Mouse (Mus musculus) bone marrow, adult 2 months (tissue): Measurements from ENCODE around the gene Gls. TPM values are rescaled to one million over a fixed set of nuclear protein-coding genes. Genes with fewer than 3 reads are reported as not detected.
A peak's percentile ranks its signal among the peaks of the same experiment; 100 is the strongest.

ENCODE experiments used
- H3K27ac ChIP-seq: fragments of 200-500 bp; 2 replicates; pipeline ENCODE4 v1.5.1; 2012; ENCODE audit warnings: low read depth, mild to moderate bottlenecking, control low read depth, inconsistent platforms, low read length; ENCODE audit not compliant: control insufficient read depth, poor library complexity, insufficient read depth
- H3K4me1 ChIP-seq: fragments of 200-500 bp; 2 replicates; pipeline ENCODE4 v1.6.1; 2011; ENCODE audit warnings: low read length; ENCODE audit not compliant: control insufficient read depth, insufficient read depth
- H3K4me3 ChIP-seq: fragments of 200-500 bp; replicated peaks from 2 replicates; pipeline ENCODE3; 2011; ENCODE audit warnings: mild to moderate bottlenecking, low read depth, low read length, control low read depth; ENCODE audit not compliant: control insufficient read depth
- CTCF ChIP-seq: fragments of 200-500 bp; IDR thresholded peaks from 2 replicates; pipeline ENCODE4 v1.5.1; 2011; ENCODE audit warnings: low read length, control low read depth; ENCODE audit not compliant: control insufficient read depth, insufficient read depth
- POLR2A ChIP-seq: fragments of 200-500 bp; IDR thresholded peaks from 2 replicates; pipeline ENCODE4 v1.6.1; 2011; ENCODE audit warnings: low read depth, mild to moderate bottlenecking, control low read depth, low read length, borderline replicate concordance; ENCODE audit not compliant: control insufficient read depth
- WGBS: fragments of 180-500 bp; shearing (Covaris S2); methylation state at CpG from one replicate; pipeline ENCODE4 v1.1.7; 2018; 5-methylcytosine and 5-hydroxymethylcytosine counted together
- polyA plus RNA-seq: library from polyadenylated mRNA; stranded (reverse); fragments of >200 nt; gene quantifications from 2 replicates; pipeline ENCODE4 v1.2.4, GENCODE M21; 2011; ENCODE audit warnings: low replicate concordance; ENCODE audit not compliant: missing spikeins, insufficient read depth, insufficient read length

Gls gene
- 24.3 and 43.1 TPM in 2 replicates for polyA plus RNA-seq

DNA sequence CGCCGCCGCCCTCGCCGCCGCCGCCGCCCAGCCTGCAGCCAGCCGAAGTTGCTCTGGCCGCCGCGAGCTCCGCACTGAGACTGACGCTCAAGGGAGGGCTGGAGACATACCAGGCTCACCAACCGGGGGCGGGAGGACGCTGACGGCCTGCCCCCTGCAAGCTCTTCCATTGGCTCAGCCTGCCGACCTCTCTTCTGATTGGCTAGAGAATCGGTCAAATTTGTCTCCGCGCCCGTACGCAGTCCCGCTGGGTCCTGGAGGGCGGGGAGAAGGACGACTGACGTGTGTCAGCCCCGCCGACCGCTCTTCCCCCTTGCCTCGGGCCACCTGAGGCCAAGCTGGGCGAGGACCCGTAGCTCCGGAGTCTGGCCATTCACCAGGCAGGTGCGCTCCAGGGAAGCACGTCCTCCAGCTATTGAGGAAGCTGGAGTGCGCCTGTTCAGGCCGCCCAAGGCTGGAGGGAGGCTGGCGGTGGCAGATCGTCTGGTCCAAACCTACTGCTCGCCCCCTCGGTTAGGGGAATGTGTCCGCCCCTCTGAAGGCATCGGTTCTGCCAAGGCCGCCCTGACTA, at the start of gene Gls:
Gls (minus strand) TSS at position 90 of the 571 bp plus-strand sequence.
- Histone ChIP-seq H3K27ac (peak within 1 kb of the TSS; percentile 98), H3K4me1 (no peaks in the 10 kb centered on the region; the same call in none of the 2 replicates), H3K4me3 (peak within 1 kb of the TSS; percentile 99)
- TF ChIP-seq POLR2A = peak; percentile 98
- TF ChIP-seq CTCF = peak; percentile 13; the same call in 1 of the 2 replicates
- under 1% methylated on average over 46 of the region's 46 CpGs for WGBS

DNA sequence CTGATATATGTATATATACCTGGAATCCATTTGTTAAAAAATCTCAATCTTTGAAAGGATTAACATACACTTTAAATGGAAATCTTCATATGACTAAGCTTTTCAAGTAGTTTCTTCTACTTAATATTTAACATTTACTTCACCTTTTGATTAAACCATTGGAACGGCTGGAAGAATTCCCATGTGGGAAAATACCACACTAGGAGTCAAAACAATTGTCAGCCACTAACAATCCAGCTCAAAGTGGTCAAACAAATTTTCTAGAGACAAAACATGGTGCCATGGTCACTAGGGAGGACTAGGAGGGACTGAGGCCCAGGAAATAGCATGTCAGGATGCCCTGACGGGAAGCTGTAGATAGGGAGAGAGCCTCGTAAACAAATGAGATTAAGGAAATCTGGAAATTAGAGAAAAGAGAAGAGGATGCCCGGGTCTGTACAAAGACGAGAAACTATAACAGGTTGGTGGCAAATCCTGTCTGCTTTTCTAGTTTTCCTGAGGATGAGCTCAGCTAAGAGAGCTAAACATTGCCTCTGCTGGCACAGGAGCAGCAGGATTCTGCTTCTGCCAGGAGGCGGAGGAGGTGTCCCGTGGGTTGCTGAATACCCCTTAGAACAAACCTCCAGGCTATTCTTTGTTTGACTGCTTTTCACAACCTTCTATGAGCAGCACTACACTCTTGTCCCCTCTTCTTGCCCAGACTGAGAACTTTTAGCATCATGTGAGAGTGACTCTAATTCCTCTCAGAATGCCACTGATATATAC, 47.0 kb upstream of the Gls start:
- WGBS = 75% methylated on average over 7 of the region's 7 CpGs
- TF ChIP-seq POLR2A = no peak
- no peak for TF ChIP-seq CTCF
- no peaks in the 10 kb centered on the region for H3K4me1 ChIP-seq
- H3K27ac ChIP-seq = no peak overlapping the region
- H3K4me3 ChIP-seq = no peak overlapping the region

DNA sequence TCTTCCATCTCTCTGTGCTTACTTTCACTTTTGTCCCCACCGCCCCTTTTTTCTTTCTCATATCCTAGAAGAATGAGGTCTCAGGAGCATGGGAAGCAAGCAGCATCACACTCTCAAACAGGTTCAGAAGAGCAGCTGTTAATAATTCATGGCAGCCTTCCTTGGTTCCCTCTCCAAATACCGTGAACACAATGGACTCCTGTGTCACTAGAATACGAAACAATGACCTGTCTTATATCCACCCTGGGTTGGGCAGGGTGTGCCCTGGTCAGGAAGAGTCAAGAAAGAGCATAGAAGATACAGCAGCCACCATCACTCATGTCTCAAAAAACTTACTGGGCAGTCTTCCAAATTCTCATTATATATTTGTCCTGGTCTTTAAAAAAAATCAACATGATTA, 46.3 kb upstream of the Gls start:
- no peak overlapping the region for H3K27ac ChIP-seq
- 70% methylated on average over 3 of the region's 3 CpGs for WGBS
- H3K4me3 ChIP-seq = no peak overlapping the region
- no peak for TF ChIP-seq POLR2A
- no peak for TF ChIP-seq CTCF
- no peaks in the 10 kb centered on the region for H3K4me1 ChIP-seq

DNA sequence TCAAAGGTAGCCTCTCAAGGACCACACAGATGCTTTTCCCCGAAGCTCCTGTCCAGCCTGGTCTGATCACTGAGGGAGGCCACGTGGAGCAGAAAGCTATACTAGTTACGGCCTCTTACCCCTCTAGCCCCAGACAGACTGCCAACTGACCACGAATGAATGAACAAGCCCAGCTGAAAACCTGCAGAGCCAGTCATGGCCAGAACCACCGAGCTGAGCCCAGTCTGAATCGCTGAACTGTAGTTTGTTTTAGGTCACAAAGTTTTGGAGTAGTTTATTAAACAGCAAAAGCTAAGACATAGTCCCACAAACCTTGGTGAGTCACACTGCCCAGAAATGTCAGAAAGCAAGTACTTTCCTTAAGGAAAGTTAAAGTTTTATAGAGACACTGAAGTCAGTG, 45.0 kb upstream of the Gls start:
- 81% methylated on average over 6 of the region's 6 CpGs for WGBS
- no peaks in the 10 kb centered on the region for H3K4me1 ChIP-seq
- H3K27ac ChIP-seq = no peak overlapping the region
- no peak overlapping the region for H3K4me3 ChIP-seq
- TF ChIP-seq CTCF = no peak
- TF ChIP-seq POLR2A = no peak

DNA sequence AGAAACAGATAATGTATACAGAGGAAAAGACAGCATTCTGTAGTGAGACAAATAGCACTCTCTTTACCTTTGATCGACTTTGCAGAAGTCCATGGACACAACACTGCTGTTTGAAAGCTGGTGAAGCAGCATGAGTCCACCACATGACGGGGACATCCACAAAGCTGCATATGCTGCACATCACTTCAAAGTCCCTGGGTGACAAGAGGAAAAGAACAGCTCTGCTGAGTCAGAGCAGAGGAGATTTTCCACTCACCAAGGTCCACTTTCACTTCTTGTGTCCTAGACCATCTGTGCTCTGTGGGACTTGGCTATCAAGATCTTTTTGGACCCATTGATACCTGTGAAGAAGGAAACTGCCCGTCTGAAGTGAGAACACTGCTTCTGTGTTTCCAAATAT, 41.2 kb upstream of the Gls start:
- 34% methylated on average over 3 of the region's 3 CpGs for WGBS
- no peaks in the 10 kb centered on the region for H3K4me1 ChIP-seq
- H3K4me3 ChIP-seq = no peak overlapping the region
- TF ChIP-seq CTCF (no peak), POLR2A (no peak)
- no peak overlapping the region for H3K27ac ChIP-seq

DNA sequence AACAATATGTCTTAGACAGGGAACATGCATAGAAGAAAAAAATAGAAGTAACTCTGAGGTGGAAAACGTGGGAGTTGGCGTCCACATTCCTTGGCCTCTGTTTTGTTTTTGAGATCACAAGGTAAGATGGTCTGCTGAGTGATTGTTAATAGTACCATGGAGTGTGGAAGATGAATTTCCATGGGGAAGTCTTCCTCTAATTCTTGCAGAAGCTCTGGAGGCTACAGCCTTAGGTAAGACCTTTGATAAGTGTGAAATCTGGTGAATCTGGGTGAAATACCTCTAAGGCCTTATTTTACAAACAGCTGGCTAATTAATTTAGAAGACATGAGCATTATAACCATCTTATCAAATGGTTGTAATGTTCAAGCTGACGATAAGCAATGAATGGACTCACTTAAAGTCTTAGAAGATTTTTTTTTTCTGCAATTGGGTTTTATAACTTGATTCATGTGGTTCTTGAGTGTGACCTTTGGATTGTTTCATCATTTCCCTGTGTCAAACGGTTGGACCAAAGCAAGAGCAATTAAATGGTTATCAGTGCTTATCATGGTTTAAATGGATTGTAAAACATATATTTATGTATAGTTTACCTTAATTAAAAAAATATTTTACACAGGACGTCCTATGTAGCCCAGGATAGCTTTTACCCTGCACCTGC, 39.1 kb upstream of the Gls start:
- TF ChIP-seq CTCF = no peak
- TF ChIP-seq POLR2A = no peak
- Histone ChIP-seq H3K4me1 (no peaks in the 10 kb centered on the region), H3K4me3 (no peak overlapping the region), H3K27ac (no peak overlapping the region)
- 65% methylated on average over 5 of the region's 5 CpGs for WGBS

DNA sequence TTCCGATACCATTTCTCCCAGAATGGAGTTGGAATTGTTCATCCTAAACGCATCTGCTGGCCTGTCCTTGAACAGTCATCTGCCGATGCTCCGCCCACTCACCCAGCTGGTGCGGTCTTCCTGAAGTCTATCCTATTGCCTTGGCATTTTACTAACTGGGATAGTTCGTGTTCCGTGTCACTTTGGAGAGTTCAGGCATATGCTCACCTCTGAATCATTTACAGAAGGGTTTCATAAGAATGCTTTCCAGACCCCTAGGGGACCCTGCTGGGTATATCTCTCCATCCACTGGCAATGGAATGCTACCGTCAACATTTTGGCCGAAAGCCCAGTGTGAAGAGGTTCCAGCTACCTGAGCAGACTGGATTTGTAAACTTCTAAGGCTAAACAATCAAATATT, 37.3 kb upstream of the Gls start:
- 88% methylated on average over 9 of the region's 9 CpGs for WGBS
- Histone ChIP-seq H3K27ac (no peak overlapping the region), H3K4me3 (no peak overlapping the region), H3K4me1 (no peaks in the 10 kb centered on the region)
- TF ChIP-seq POLR2A (no peak), CTCF (no peak)

DNA sequence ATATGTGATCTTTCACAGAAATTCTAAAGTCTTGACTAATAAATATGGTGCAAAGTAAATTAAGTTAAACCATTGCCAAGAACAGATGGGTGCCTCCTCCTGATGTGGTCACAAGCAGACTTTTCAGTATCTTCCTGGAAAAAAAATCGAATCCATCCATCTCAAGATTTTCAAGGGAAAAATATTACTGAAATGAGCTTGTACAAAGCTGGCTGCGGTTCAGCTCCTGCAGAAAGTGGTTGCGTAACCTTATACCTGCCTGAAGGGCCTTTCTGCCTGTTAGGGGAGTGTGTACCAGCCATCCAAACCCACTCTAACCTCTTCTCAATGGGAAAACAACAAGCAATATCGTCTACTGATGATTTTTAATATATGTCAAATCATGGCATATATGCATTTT, 36.6 kb upstream of the Gls start:
- 80% methylated on average over 4 of the region's 4 CpGs for WGBS
- TF ChIP-seq POLR2A (no peak), CTCF (no peak)

More for the DNA sequence above, 36.6 kb upstream of the Gls start:
- H3K4me3 ChIP-seq = no peak overlapping the region
- H3K27ac ChIP-seq = no peak overlapping the region
- no peaks in the 10 kb centered on the region for H3K4me1 ChIP-seq
